Mouse (Mus musculus) common myeloid progenitor, adult 5-6 weeks (primary cell): Measurements from ENCODE around the gene Wdr5b. TPM values are rescaled to one million over a fixed set of nuclear protein-coding genes. Genes with fewer than 3 reads are reported as not detected.

ENCODE experiments used
- ATAC-seq: replicated peaks from 2 replicates; pipeline ENCODE4 v1.8.0; 2016; ENCODE audit warnings: low read depth, mild to moderate bottlenecking, moderate TSS enrichment, inconsistent platforms; ENCODE audit not compliant: poor library complexity, severe bottlenecking
- total RNA-seq: library from RNA; stranded (forward); fragments of 200-1000, 187-1606 nt; gene quantifications from 2 replicates; pipeline ENCODE4 v1.2.3, GENCODE M21; 2017

The Wdr5b gene
- total RNA-seq, 1 experiment from 2014 or later = 11.0 TPM

DNA sequence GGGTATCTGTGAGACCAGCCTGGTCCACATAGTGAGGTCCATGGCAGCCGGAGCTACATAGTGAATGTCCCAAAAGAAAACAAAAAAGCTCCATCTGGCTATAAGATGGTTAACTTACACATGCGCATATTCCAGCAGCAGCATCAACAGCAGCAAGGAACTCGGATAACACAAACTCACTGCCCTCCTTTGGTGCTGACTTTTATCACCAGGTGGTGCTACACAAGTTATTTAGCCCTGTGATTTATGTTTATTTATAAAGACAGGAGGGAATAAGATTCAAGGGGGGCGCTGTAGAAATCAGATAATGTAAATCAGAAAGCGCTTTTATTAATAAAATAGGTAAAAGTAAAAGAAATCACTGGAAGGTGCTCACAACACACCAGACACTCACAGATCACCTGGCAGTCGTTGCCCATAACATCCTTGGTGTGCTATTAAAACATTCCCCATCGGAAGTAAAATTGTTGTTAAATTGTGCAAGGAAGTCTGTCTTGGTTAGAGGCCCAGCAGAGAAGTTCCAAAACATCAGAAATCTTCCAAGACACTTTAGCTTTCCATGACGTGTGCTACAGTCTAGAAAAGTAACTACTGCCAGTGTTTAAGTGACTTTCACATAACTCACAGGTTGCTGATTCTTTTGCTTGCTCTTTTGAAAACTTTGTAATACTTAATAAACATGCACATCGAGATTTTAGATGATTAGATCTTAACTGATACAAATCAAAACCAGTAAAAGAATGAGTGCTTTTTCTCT, 29.0 kb downstream of the Wdr5b start:
- no peak for ATAC-seq

DNA sequence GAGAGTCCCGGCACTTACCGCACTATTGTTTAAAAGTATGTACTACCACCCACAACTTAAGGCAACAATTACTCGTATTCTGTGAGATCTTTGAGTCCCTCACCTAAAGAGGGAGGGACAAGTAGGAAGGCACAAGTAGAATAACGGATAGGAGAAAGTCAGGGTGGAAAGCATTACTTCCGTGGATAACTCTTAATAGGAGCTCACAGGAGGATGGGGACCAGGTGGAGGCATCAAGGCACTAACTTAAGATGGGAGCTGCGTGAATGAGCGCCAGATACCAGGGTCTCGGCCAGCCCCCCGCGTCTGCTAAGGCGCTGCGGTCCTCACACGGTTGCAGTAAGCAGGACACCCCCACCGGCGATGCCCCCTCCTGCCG, 30.1 kb downstream of the Wdr5b start:
- peak; percentile 0; the same call in 1 of the 2 replicates for ATAC-seq

DNA sequence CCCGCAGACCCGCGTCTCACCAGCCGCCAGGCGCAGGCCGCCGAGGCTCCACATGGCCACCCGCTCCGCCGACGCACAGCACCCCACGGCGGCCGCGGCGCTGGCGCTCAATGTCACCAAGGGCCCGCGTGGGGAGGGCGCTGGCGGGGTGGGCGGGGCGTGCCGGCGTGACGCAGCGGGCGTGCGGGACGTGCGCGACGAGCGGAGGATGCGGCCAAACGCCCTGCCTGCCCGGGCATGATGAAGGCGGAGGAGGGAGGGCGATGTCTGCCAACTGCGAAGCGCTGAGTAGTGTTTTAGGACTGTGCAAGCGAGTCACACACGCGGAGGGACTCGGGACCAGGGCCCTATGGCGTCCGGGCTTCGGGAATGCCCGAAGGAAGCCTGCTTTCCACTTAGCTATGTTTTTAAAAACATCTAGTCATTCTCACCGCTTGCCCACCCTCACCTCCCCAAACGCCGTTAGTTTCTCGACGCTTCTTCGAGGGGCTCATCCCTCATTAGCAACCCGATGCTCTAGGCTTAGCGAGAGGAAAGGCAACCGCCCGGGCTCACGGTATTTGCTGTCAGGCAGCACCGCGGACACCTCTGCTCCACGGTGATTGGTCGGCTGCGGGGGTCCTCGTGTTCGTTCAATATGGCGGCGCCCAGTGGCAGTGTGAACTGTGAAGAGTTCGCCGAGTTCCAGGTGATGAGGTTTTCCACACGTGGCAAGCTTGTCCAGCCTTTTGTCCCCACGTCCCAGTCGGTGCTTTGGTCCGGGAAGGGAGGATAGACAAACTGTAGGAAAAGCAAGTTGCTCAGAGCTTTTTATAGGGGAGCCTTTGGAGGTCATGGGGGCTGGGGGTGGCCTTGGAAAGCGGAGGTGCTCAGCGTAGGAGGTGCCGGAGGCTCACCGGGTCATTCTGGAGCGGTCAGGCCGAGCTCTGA, 30.7 kb downstream of the Wdr5b start, which contains the start of the genes Fam162a and Ccdc58:
Fam162a (minus strand) TSS at position 145 of the 930 bp plus-strand sequence.
Ccdc58 (plus strand) TSS at position 236 of the 930 bp plus-strand sequence.
- peak; percentile 94 for ATAC-seq

DNA sequence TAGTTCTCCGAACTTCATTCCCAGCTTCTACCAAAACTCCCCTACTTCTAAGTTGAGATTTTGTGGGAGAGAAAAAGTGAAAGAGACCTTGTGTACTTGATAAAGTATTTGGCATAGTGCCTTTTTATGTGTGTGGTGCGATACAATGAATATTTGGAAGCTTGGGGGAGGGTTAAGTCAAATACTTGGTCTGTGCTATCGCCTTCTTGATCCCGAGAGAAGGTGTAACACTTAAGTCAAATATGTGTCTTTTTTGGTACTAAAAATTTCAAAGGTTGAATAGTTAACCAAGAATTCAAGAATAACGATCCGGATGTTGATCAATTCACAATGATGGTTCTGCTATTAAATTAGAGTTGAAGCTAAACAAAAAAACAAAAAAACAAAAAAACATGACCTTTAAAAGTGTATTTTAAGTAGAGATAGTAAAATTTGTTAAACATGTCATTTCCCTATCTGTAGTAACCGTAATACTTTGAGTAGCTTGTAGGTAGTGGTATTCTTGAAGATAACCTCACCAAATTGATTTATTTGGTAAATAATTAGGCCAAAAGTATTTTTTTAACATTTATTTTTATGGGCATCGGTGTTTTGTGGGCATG, 31.5 kb downstream of the Wdr5b start:
- no peak for ATAC-seq

DNA sequence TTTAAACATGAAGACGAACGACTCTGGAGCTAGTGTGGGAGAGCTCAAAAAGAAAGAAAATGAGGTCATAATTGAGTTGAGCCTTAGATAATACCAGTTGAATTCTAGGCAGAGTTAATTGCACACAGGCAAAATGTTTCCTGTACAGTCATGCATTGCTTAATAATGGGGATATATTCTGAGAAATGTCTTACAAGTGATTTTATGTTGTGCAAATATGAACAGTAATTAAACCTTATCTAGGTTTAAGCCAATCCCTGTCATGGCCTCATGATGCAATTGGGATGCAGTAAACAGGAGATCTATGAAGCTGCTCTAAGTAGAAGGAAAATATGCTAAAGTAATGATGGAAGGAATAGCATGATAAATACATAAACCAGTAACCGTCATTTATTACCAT, 33.8 kb downstream of the Wdr5b start:
- no peak for ATAC-seq

DNA sequence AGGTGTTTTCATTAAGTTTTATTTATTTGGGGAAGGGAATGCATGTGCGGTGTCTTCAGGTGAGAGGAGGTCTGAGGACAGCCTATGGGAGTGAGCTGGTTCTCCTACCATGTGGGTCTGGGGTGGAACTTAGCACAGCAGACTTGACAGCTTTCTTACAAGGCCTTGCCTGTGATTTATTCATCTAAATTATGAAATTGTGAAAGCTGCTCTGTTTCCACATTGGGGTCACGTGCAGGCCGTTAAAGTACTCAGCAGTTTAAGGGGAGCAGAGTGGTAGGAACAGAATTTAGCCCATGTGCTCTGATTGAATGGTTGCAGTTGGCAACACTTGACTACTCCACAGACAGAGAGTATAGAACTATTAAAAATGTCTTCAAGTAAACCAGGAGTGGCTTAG, 38.9 kb downstream of the Wdr5b start:
- ATAC-seq = no peak

DNA sequence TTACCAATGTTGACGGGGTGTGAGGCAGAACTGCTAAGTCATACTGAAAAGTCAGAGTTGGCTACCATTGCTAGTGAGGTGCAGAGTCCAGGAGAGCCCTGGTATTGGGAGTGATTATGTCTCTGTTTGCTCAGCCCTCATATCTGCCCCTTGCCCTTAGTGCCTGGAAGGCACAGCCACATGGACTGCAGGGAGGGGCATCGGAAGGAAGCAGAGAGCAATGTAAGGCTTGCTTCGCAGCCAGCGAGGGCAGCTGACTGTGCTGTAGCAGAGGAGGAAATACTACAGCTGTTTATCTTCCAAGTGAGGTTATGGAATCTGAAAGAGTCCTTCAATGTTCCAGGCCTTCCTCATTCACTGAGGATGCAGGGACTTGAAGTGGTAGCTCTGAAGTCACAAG, 46.9 kb downstream of the Wdr5b start:
- ATAC-seq = no peak

DNA sequence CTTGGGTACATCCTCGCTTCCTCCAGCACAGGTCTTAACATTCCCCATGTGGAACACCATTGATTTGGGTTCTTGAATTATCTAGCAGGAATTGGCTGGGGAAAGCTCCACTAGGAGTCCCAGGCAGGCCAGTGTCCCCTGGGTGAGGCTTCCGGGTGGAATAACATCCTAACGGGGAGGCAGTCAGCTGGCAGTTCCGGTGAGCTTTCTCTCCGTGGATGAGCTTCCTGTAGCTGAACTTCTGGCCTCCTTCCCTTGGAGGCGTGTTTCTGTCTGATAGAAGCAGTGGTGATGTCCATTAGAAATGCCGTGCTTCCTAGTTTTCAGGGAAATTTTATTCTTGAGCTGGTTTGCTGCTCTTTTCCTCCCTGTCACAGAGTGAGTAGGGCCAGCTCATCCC, 48.1 kb downstream of the Wdr5b start:
- no peak for ATAC-seq

DNA sequence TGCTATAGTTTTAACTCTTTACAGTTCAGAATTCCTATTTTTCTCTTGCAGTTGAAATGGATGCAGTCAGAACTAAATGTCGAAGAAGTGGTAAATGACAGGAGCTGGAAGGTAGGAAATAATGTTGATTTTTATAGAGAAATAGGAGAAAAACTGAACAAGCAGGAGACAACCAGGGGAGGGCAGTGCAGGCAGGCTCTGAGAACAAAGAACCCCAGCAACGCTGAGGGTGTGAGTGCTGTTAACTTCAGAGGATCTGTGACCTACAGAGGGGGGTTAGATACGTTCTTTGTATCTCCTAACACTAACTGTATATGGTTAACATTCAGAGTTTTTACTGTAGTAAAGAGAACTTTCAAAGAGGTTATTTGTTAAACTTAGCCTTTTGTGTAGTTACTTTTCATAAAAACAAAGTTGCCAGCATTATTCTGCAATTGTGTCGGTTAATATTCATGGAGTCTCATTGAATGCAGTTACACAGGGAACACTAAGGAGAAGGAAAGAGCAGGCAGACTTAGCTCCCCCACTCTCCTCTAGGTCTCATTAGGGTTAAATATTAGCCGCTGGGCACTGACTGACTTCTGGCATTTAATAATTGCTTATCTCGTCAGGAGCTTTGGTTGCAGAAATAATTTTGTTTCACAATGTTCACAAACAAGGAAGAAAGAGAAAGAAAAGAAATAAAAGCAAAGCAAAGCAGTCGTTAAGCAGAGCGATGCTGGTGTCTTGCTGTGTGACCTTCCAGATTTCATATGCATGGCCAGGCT, 49.0 kb downstream of the Wdr5b start:
- ATAC-seq = no peak

DNA sequence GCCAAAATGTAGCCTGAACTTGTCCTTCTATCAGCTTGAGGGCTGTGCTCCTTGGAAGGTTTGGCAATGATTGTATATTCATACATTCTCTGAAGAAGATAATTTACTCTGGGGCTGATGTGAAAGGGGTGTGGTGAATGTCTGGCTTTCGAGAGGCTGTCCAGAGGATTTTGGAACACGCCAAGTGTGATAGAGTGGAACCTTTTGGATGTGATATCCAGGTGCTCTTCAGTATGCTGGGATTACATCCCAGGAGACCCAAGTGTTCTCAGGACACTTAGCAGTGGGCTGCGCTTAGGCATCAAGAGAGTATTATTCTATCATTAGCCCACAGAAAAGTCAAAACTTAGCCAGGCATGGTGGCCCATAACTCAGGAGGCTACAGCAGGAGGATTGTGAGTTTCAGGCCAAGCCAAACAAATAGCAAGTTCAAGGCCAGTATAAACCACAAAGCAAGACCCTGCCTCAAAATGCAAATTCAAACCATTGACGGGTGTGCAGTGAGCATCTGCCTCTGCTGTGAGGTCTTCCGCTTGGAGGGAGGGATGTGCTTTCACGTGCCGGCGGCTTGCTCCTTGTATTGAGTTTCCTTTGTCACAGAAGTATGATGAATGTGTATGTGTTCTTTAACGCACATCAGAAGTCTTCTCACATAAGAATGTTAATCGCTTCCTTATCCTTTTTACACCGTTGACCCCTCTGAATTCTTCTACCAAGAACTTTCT, 50.0 kb downstream of the Wdr5b start:
- no peak for ATAC-seq

Other genes with a start within 250 kb of the Wdr5b start
- 16.1 and 20.6 TPM in 2 replicates for gene Parp14, start 169.6 kb upstream of the Wdr5b start, total RNA-seq
- gene Parp9, start 102.7 kb upstream of the Wdr5b start, total RNA-seq = 38.2 and 48.5 TPM in 2 replicates
- 42.5 and 48.7 TPM in 2 replicates for gene Dtx3l, start 102.0 kb upstream of the Wdr5b start, total RNA-seq
- gene Kpna1, start 62.4 kb upstream of the Wdr5b start, total RNA-seq = 35.0 and 60.1 TPM in 2 replicates
- gene Fam162a, start 30.4 kb downstream of the Wdr5b start, total RNA-seq = 111 and 118 TPM in 2 replicates
- gene Ccdc58, start 30.5 kb downstream of the Wdr5b start, total RNA-seq = 148 and 156 TPM in 2 replicates
- gene Csta1, start 90.1 kb downstream of the Wdr5b start, total RNA-seq = not detected in 2 replicates
- gene Stfa2l1, start 115.6 kb downstream of the Wdr5b start, total RNA-seq = not detected in 2 replicates
- gene Gm5483, start 143.0 kb downstream of the Wdr5b start, total RNA-seq = 0.55 TPM in 1 of 2 replicates, not detected in the other
- gene Gm5416, start 169.2 kb downstream of the Wdr5b start, total RNA-seq = not detected in 2 replicates
- not detected in 2 replicates for gene 2010005H15Rik, start 180.3 kb downstream of the Wdr5b start, total RNA-seq
- 0.69 TPM in 1 of 2 replicates, not detected in the other for gene Stfa1, start 235.8 kb downstream of the Wdr5b start, total RNA-seq